Comparison of ENCODE assay signal across 13 mouse cellular contexts in the genomic region with DNA sequence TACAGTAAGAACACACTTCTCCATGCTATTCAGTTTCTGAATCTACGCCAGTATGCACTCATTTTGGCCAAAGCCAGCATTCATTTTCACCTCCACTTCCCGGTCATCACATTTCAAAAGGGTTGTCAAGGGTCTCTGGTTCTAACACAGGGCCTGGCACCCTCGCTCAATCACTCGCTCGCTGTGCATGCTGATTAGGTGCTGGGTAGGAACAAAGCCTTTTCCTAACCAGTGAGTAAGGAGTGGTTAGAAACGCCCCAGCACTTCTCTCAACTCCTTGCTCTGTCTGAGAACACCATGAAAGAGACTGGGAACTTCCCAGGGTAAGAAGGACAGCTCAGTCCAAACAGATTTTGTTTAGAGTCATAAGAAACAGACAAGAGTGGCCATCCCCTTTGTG.
"Had no signal": no experiment of that assay in that cellular context is flagged by ENCODE, and none has a peak within 500 bp of the region (broad histone marks: within the 10 kb centered on the region; RNA-seq: fewer than 3 reads in every experiment).

No protein-coding gene starts in this region.

- H3K4me2 ChIP-seq: limb, embryonic 12.5 days; liver, embryonic 13.5 days; lung, embryonic 15.5 days; midbrain, embryonic 12.5 days; stomach, embryonic 15.5 days had no signal

- ATAC-seq: liver, postnatal 0 days had no signal

- H3K9me3 ChIP-seq: limb, embryonic 12.5 days; liver, embryonic 13.5 days; lung, embryonic 15.5 days; midbrain, embryonic 12.5 days; stomach, embryonic 15.5 days had no signal

- H3K9ac ChIP-seq: limb, embryonic 12.5 days; liver, embryonic 13.5 days; liver, postnatal 0 days; lung, embryonic 15.5 days; midbrain, embryonic 12.5 days; stomach, embryonic 15.5 days had no signal

- H3K27ac ChIP-seq: layer of hippocampus, adult 2 months; limb, embryonic 12.5 days; liver, embryonic 13.5 days; lung, embryonic 15.5 days; midbrain, embryonic 12.5 days; stomach, embryonic 15.5 days had no signal

- H3K4me3 ChIP-seq: layer of hippocampus, adult 2 months; limb, embryonic 12.5 days; liver, embryonic 13.5 days; lung, embryonic 15.5 days; midbrain, embryonic 12.5 days; stomach, embryonic 15.5 days had no signal

- DNase-seq: kidney, postnatal 10 days; kidney, postnatal 4 days; liver; liver, embryonic 13.5 days; liver, postnatal 0 days; lung, postnatal 14 days; right cerebral cortex, postnatal 14 days; thymus, postnatal 36 days had no signal

- H3K36me3 ChIP-seq: limb, embryonic 12.5 days; liver, embryonic 13.5 days; lung, embryonic 15.5 days; midbrain, embryonic 12.5 days; stomach, embryonic 15.5 days had no signal

- H3K4me1 ChIP-seq: liver, embryonic 13.5 days; lung, embryonic 15.5 days; midbrain, embryonic 12.5 days; stomach, embryonic 15.5 days had no signal

- H3K27me3 ChIP-seq: limb, embryonic 12.5 days; liver, embryonic 13.5 days; lung, embryonic 15.5 days; midbrain, embryonic 12.5 days; stomach, embryonic 15.5 days had no signal
